8 mouse cellular contexts compared by ENCODE assay signal in the genomic region with DNA sequence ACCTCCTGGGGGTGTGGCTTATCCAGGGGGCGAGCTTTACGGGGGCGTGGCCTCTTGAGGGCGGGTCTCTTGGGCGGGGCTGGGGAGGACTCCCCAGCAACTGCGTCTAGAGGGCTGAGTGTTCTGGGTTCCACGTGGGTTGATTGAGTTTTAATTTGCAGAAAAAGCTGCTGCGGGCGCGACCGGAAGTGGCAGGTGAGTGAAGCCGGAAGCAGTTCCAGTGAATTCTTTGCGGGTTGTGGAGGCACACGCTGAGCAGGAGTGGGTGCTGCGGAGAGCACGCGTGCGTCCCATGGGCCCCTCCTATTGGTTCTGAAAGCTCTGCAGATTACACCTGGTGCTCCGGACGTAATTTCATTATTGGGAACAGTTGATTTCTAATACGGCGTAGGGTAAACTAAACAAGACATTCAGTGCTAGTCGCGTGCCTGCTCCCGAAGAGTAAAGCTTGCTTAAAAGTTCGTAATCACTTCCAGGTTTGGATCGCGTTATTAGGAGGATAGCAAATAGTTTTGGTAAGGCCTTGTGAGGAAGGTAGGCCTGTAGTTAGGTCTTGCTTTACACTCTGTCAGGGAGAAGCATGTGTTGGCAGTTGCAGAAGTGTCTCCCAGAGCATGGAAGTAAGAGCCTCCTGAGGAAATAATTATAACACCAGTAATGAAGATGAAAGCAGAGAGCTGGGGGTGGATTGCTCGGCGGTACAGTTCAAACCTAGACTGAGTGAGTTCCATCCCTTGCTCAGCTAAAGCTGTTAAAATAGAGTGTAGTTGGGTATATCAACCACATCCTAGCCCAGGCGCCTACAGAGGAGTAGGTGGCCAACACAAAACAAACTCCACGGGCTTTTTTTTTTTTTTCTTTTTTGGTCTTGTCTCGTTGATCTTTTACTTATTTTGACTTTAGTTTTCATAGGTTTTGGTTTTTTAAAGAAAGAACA. TPM values are rescaled to one million over a fixed set of nuclear protein-coding genes. Genes with fewer than 3 reads are reported as not detected.
A peak's percentile ranks its signal among the peaks of the same experiment; 100 is the strongest.
DNase-seq lines count a peak whose midpoint lies in the region; ATAC-seq and TF ChIP-seq lines count a peak whose summit lies in the region.

No protein-coding gene starts in this region.

- TF ChIP-seq CTCF in left cerebral cortex, adult 2 months (IDR thresholded peaks at IDR 0.05), result no peak; the same call in 1 of the 2 replicates

- H3K9ac ChIP-seq in hindbrain, embryonic 16.5 days (ENCODE audit: low read depth, low read length), result peak overlapping the region; percentile 59

- 7% methylated on average over 33 of the region's 33 CpGs for WGBS in hindbrain, embryonic 16.5 days
- 3% methylated on average over 32 of the region's 33 CpGs for WGBS in macrophage (ENCODE audit: missing documents)

- H3K27ac ChIP-seq in hindbrain, embryonic 16.5 days (ENCODE audit: low read depth, low read length), result peak overlapping the region; percentile 71
- H3K27ac ChIP-seq in left cerebral cortex, adult 2 months, result peak overlapping the region; percentile 66
- no peak overlapping the region for H3K27ac ChIP-seq in macrophage

- no peaks in the 10 kb centered on the region for H3K79me2 ChIP-seq in macrophage (ENCODE audit: inconsistent target)

- peak; percentile 90 for DNase-seq in adipocyte (ENCODE audit: low spot score)
- peak; percentile 75 for DNase-seq in gastrocnemius, adult 18-20 months (ENCODE audit: low spot score)
- DNase-seq in left cerebral cortex, adult 2 months (ENCODE audit: extremely low spot score in 1 of 2, low spot score in 2 of 2), result peak; percentile 68 to 82
- peak; percentile 89 for DNase-seq in right cerebral cortex, adult 18-20 months
- peak; percentile 82 for DNase-seq in urinary bladder, postnatal 14 days (ENCODE audit: low spot score)

- H3K9me3 ChIP-seq in hindbrain, embryonic 16.5 days (ENCODE audit: control insufficient read depth, low read length), result peaks cover 10% of the 10 kb centered on the region; the same call in 1 of the 2 replicates

- H3K4me2 ChIP-seq in hindbrain, embryonic 16.5 days (ENCODE audit: low read length), result peak overlapping the region; percentile 75

- H3K4me1 ChIP-seq in hindbrain, embryonic 16.5 days (ENCODE audit: control insufficient read depth, insufficient read depth, low read depth, low read length), result peaks cover 13% of the 10 kb centered on the region

- intact Hi-C loops in left cerebral cortex, adult 2 months (cut with DNase I), result no loop called here

- peak overlapping the region; percentile 50 for H3K4me3 ChIP-seq in hindbrain, embryonic 16.5 days (ENCODE audit: low read length)
- peak overlapping the region; percentile 58 for H3K4me3 ChIP-seq in left cerebral cortex, adult 2 months
- H3K4me3 ChIP-seq in macrophage (ENCODE audit: inconsistent target), result peak overlapping the region; percentile 75

- H3K27me3 ChIP-seq in hindbrain, embryonic 16.5 days (replicated peaks; ENCODE audit: control insufficient read depth, insufficient read depth, low read length), result peaks cover 5% of the 10 kb centered on the region; the same call in 1 of the 2 replicates

- H3K36me3 ChIP-seq in hindbrain, embryonic 16.5 days (ENCODE audit: control insufficient read depth, insufficient read depth, low read length), result peaks cover 17% of the 10 kb centered on the region
- peaks cover 12% of the 10 kb centered on the region for H3K36me3 ChIP-seq in macrophage (ENCODE audit: inconsistent target)

- peak; percentile 84 for ATAC-seq in common myeloid progenitor, adult 5-6 weeks (replicated peaks; ENCODE audit: low read depth, poor library complexity, severe bottlenecking)
- ATAC-seq in hindbrain, embryonic 16.5 days, result peak; percentile 95

RNA-seq across cellular contexts. Expression of gene Lipt1, which starts 0.9 kb away (rescaled TPM):
- total RNA-seq in common myeloid progenitor, adult 5-6 weeks (2017), result 4.3 and 6.9 TPM in 2 replicates
- total RNA-seq in gastrocnemius, adult 18-20 months (2021), result 10 to 100 TPM in 1 of 2 experiments, 1 to 10 TPM in 1; 9.6 to 10.3 TPM
- polyA plus RNA-seq in hindbrain, embryonic 16.5 days (2015; fragmentation: Nextera tagmentation; extraction: Ambion mirVana), result 7.4 and 8.0 TPM in 2 replicates
- 10 to 100 TPM in 1 of 2 experiments, 1 to 10 TPM in 1; 9.5 to 10.9 TPM for total RNA-seq in left cerebral cortex, adult 2 months (2021)
- 1 to 10 TPM in 7 of 26 experiments, under 1 TPM in 2, not detected in 17; 0.71 to 2.4 (median 1.1) TPM for total RNA-seq in macrophage (2018; cell fraction: chromatin; rRNA removed)
- 1 to 10 TPM in 17 of 26 experiments, under 1 TPM in 9; 0.28 to 2.3 (median 1.1) TPM for total RNA-seq in macrophage (2018; cell fraction: cytosol; rRNA removed)
- 1 to 10 TPM in 8 of 26 experiments, under 1 TPM in 9, not detected in 9; 0.32 to 2.5 (median 0.92) TPM for total RNA-seq in macrophage (2018; cell fraction: nucleus; rRNA removed)
- polyA plus RNA-seq in macrophage (2018), result 1.7 to 2.5 TPM (median 2.4 TPM) in 3 replicates

RNA-seq across cellular contexts. Expression of gene Tsga10, which starts 6.2 kb away (rescaled TPM):
- 10.5 and 11.5 TPM in 2 replicates for total RNA-seq in common myeloid progenitor, adult 5-6 weeks (2017)
- total RNA-seq in gastrocnemius, adult 18-20 months (2021), result 1 to 10 TPM; 6.8 to 8.7 TPM
- polyA plus RNA-seq in hindbrain, embryonic 16.5 days (2015; fragmentation: Nextera tagmentation; extraction: Ambion mirVana), result 12.8 and 13.9 TPM in 2 replicates
- total RNA-seq in left cerebral cortex, adult 2 months (2021), result 10 to 100 TPM; 20.0 to 24.0 TPM
- 10 to 100 TPM in 25 of 26 experiments, 1 to 10 TPM in 1; 9.4 to 64.1 (median 43.8) TPM for total RNA-seq in macrophage (2018; cell fraction: chromatin; rRNA removed)
- 10 to 100 TPM in 13 of 26 experiments, 1 to 10 TPM in 13; 6.4 to 12.9 (median 10.1) TPM for total RNA-seq in macrophage (2018; cell fraction: cytosol; rRNA removed)
- total RNA-seq in macrophage (2018; cell fraction: nucleus; rRNA removed), result 10 to 100 TPM in 25 of 26 experiments, 1 to 10 TPM in 1; 9.6 to 47.1 (median 27.3) TPM
- 7.0 to 7.7 TPM (median 7.0 TPM) in 3 replicates for polyA plus RNA-seq in macrophage (2018)

RNA-seq across cellular contexts. Expression of gene Mitd1, which starts 17.8 kb away (rescaled TPM):
- 22.7 and 36.1 TPM in 2 replicates for total RNA-seq in common myeloid progenitor, adult 5-6 weeks (2017)
- total RNA-seq in gastrocnemius, adult 18-20 months (2021), result 1 to 10 TPM in 1 of 2 experiments, under 1 TPM in 1; 0.71 to 1.4 TPM
- polyA plus RNA-seq in hindbrain, embryonic 16.5 days (2015; fragmentation: Nextera tagmentation; extraction: Ambion mirVana), result 11.1 and 14.0 TPM in 2 replicates
- total RNA-seq in left cerebral cortex, adult 2 months (2021), result 10 to 100 TPM; 10.6 to 10.9 TPM
- 100 to 1,000 TPM in 1 of 26 experiments, 10 to 100 TPM in 22, 1 to 10 TPM in 3; 3.9 to 128 (median 44.4) TPM for total RNA-seq in macrophage (2018; cell fraction: chromatin; rRNA removed)
- total RNA-seq in macrophage (2018; cell fraction: cytosol; rRNA removed), result 10 to 100 TPM in 24 of 26 experiments, 1 to 10 TPM in 2; 8.5 to 51.8 (median 30.5) TPM
- 10 to 100 TPM in 25 of 26 experiments, 1 to 10 TPM in 1; 8.8 to 87.7 (median 47.8) TPM for total RNA-seq in macrophage (2018; cell fraction: nucleus; rRNA removed)
- polyA plus RNA-seq in macrophage (2018), result 22.2 to 25.5 TPM (median 23.0 TPM) in 3 replicates

RNA-seq across cellular contexts. Expression of gene Mrpl30, which starts 17.9 kb away (rescaled TPM):
- total RNA-seq in common myeloid progenitor, adult 5-6 weeks (2017), result 220 and 300 TPM in 2 replicates
- 100 to 1,000 TPM; 269 to 291 TPM for total RNA-seq in gastrocnemius, adult 18-20 months (2021)
- polyA plus RNA-seq in hindbrain, embryonic 16.5 days (2015; fragmentation: Nextera tagmentation; extraction: Ambion mirVana), result 231 and 265 TPM in 2 replicates
- total RNA-seq in left cerebral cortex, adult 2 months (2021), result 100 to 1,000 TPM; 139 to 148 TPM
- total RNA-seq in macrophage (2018; cell fraction: chromatin; rRNA removed), result 10 to 100 TPM in 23 of 26 experiments, 1 to 10 TPM in 3; 4.6 to 69.5 (median 34.4) TPM
- 100 to 1,000 TPM in 15 of 26 experiments, 10 to 100 TPM in 11; 66.9 to 147 (median 104) TPM for total RNA-seq in macrophage (2018; cell fraction: cytosol; rRNA removed)
- total RNA-seq in macrophage (2018; cell fraction: nucleus; rRNA removed), result 10 to 100 TPM in 23 of 26 experiments, 1 to 10 TPM in 3; 9.0 to 69.5 (median 32.5) TPM
- polyA plus RNA-seq in macrophage (2018), result 82.8 to 118 TPM (median 86.4 TPM) in 3 replicates

RNA-seq across cellular contexts. Expression of gene Lyg2, which starts 43.9 kb away (rescaled TPM):
- not detected in 2 replicates for total RNA-seq in common myeloid progenitor, adult 5-6 weeks (2017)
- not detected for total RNA-seq in gastrocnemius, adult 18-20 months (2021)
- polyA plus RNA-seq in hindbrain, embryonic 16.5 days (2015; fragmentation: Nextera tagmentation; extraction: Ambion mirVana), result 0.14 TPM in 1 of 2 replicates, not detected in the other
- not detected for total RNA-seq in left cerebral cortex, adult 2 months (2021)
- not detected for total RNA-seq in macrophage (2018; cell fraction: chromatin; rRNA removed)
- not detected for total RNA-seq in macrophage (2018; cell fraction: cytosol; rRNA removed)
- total RNA-seq in macrophage (2018; cell fraction: nucleus; rRNA removed), result not detected
- polyA plus RNA-seq in macrophage (2018), result not detected in 3 replicates
